Mouse (Mus musculus) liver, embryonic 13.5 days (tissue): ENCODE measurements at regions not wholly inside any gene's neighbourhood (a gene's known extent, or its start where the extent isn't known, plus 50 kb on each side); places are given as distances from the start of the nearest gene placed in this dataset.

Experiments used
- ATAC-seq: fragments of 200-750 bp; cut with Nextera tagmentation; 2 replicates; pipeline ENCODE4 v1.8.0; 2017; ENCODE audit warnings: low read depth, mild to moderate bottlenecking, moderate number of reproducible peaks, moderate library complexity
- DNase-seq: peaks from one replicate; pipeline ENCODE4 v3.0.0; 2022
- H3K27ac ChIP-seq: fragments of 300-500 bp; sonication (generic); 2 replicates; pipeline ENCODE4 v1.5.1; 2015; ENCODE audit warnings: moderate library complexity, mild to moderate bottlenecking, inconsistent platforms
- H3K27me3 ChIP-seq: fragments of 300-500 bp; sonication (generic); 2 replicates; pipeline ENCODE4 v1.6.1; 2015; ENCODE audit warnings: mild to moderate bottlenecking, inconsistent platforms
- H3K36me3 ChIP-seq: fragments of 300-500 bp; sonication (generic); 2 replicates; pipeline ENCODE4 v1.6.1; 2015; ENCODE audit warnings: mild to moderate bottlenecking, inconsistent platforms
- H3K4me1 ChIP-seq: fragments of 300-500 bp; sonication (generic); replicated peaks from 2 replicates; pipeline ENCODE4 v1.6.1; 2015; ENCODE audit warnings: inconsistent platforms
- H3K4me2 ChIP-seq: fragments of 300-500 bp; sonication (generic); 2 replicates; pipeline ENCODE4 v1.6.1; 2015; ENCODE audit warnings: inconsistent platforms, mild to moderate bottlenecking, moderate library complexity
- H3K4me3 ChIP-seq: fragments of 300-500 bp; sonication (generic); replicated peaks from 2 replicates; pipeline ENCODE4 v1.5.1; 2015; ENCODE audit warnings: mild to moderate bottlenecking, inconsistent platforms
- H3K9ac ChIP-seq: fragments of 300-500 bp; sonication (generic); 2 replicates; pipeline ENCODE4 v1.6.1; 2015; ENCODE audit warnings: mild to moderate bottlenecking, inconsistent platforms
- H3K9me3 ChIP-seq: fragments of 300-500 bp; sonication (generic); replicated peaks from 2 replicates; pipeline ENCODE4 v1.6.1; 2016; ENCODE audit warnings: inconsistent platforms
- WGBS: fragments of 180-500 bp; shearing (Covaris S2); methylation state at CpG from one replicate; pipeline ENCODE4 v1.1.7; 2015; ENCODE audit not compliant: insufficient replicate concordance; 5-methylcytosine and 5-hydroxymethylcytosine counted together

DNA sequence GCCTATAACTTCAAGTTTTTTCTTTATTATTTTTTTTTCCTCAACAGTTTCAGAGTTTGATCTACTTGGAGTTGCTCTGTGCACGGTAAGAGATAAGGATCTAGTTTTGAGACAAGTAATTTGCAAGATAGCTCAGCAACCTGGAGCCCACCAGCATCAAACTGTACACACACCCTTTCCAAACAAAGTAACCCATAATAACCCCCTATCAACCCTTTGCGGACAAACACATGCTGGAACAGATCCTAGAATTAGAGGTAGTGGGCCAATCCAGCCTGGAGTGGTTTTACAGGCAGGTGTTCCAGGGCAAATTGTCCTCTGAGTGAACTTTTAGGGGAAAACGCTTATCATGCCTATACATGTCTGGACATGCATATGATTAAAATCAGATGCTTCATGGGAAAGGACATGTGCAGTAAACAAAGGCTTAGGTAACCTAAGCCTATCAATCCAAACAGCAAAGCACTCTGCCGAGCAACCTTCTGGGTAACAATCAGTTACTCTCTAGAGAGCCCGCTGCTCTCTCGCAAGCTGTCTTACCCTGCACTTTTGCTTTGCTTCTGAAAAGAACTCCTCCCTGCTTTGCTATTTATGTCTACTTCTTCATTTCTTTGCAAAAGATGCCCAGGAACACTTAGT is 200.2 kb upstream of the Nabp1 start:
- H3K27ac ChIP-seq, result no peak overlapping the region

DNA sequence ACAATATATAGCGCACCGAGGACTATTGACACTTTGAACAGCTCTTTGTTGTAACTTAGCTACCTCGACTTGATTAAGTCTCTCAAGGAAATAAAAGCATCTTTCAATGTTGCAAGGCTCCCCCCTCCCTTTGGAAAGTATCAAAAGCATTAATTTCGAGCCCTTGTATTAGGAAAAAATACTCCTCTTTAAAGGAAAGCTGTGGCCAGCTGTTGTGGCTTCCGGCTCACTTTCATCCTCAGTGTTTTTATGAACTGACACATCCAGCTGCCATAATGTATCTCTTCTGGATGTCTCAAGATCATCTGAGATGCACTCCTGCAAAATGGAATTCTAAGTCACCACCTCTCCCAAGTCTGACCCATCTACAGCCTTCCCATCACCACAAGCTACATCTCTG is 199.6 kb upstream of the Nabp1 start:
- DNase-seq (no peak), ATAC-seq (no peak)
- H3K36me3 ChIP-seq, result no peaks in the 10 kb centered on the region
- no peaks in the 10 kb centered on the region for H3K27me3 ChIP-seq
- no peak overlapping the region for H3K4me2 ChIP-seq
- no peak overlapping the region for H3K27ac ChIP-seq
- H3K4me3 ChIP-seq, result no peak overlapping the region
- H3K4me1 ChIP-seq, result no peaks in the 10 kb centered on the region
- no peaks in the 10 kb centered on the region for H3K9me3 ChIP-seq
- 59% methylated on average over 5 of the region's 5 CpGs for WGBS
- H3K9ac ChIP-seq, result no peak overlapping the region

More for the DNA sequence above, 200.2 kb upstream of the Nabp1 start:
- Histone ChIP-seq H3K27me3 (no peaks in the 10 kb centered on the region), H3K9me3 (no peaks in the 10 kb centered on the region), H3K4me1 (no peaks in the 10 kb centered on the region), H3K9ac (no peak overlapping the region), H3K4me2 (no peak overlapping the region), H3K4me3 (no peak overlapping the region), H3K36me3 (no peaks in the 10 kb centered on the region)
- no peak for DNase-seq
- ATAC-seq, result no peak
- 64% methylated on average over 6 of the region's 6 CpGs for WGBS

DNA sequence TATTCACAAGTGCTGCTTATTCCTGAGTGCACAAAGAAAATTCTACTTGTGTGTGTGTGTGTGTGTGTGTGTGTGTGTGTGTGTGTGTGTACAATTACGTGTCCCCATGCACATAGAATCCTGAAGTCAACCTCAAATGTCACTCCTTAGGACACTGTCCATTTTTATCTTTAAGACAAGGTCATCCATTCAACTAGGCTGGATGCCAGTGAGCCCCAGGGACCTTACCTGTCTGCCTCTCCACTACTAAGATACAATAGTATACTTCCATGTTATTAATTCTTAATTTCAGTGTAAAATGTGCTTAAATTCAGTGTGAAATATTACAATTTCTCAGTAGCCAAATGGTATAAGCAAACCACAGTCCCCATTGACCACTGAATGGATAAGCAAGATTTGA is 193.5 kb upstream of the Nabp1 start:
- 60% methylated on average over 1 of the region's 1 CpGs for WGBS
- H3K4me1 ChIP-seq, result no peaks in the 10 kb centered on the region
- H3K36me3 ChIP-seq, result no peaks in the 10 kb centered on the region
- no peak overlapping the region for H3K4me3 ChIP-seq
- H3K27me3 ChIP-seq, result no peaks in the 10 kb centered on the region
- no peaks in the 10 kb centered on the region for H3K9me3 ChIP-seq
- H3K4me2 ChIP-seq, result no peak overlapping the region
- H3K9ac ChIP-seq, result no peak overlapping the region
- no peak for DNase-seq
- H3K27ac ChIP-seq, result no peak overlapping the region
- no peak for ATAC-seq

DNA sequence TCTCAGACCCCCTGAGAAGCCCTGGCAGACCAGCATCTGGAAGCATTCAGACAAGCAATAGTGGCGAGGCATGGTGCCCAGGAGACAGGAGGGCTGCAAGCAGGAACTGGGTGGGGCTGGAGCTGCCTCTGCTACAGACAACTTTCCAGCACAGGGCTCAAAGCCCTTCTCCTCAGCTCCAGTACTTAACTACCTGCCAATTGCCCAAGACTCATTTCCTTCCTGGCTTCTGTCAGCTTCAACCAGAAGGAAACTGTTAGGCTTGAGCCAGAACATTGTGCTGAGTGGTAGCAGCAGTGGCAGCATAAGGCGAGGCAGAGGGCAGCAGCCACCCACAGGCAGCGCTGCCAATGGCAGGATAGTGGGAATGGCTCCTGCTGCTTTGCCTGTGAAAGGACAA is 193.1 kb upstream of the Nabp1 start:
- DNase-seq (no peak), ATAC-seq (no peak)
- Histone ChIP-seq H3K36me3 (no peaks in the 10 kb centered on the region), H3K4me3 (no peak overlapping the region), H3K9ac (no peak overlapping the region), H3K27ac (no peak overlapping the region), H3K27me3 (no peaks in the 10 kb centered on the region), H3K9me3 (no peaks in the 10 kb centered on the region), H3K4me1 (no peaks in the 10 kb centered on the region), H3K4me2 (no peak overlapping the region)
- WGBS, result 24% methylated on average over 3 of the region's 3 CpGs

DNA sequence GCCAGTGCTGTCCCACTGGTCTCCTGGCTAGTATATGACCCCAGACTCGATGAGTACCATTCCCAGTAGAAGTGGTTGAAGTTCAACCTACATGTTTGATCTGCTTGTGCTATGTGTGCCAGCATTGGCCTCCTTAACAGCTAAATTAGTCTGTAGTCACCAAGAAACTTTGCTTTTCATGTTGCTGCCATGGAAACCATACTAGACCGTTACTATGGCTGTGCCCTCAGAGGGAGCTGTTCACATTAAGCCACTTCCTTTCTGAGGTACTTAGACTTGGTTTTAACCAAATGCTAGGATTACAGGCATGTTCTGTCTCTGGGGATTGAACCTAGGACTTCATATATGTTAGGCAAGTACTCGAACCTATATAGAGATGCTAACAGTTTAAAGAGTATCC is 191.8 kb upstream of the Nabp1 start:
- Histone ChIP-seq H3K4me2 (no peak overlapping the region), H3K27ac (no peak overlapping the region), H3K4me3 (no peak overlapping the region), H3K9me3 (no peaks in the 10 kb centered on the region), H3K9ac (no peak overlapping the region), H3K27me3 (no peaks in the 10 kb centered on the region), H3K4me1 (no peaks in the 10 kb centered on the region), H3K36me3 (no peaks in the 10 kb centered on the region)
- DNase-seq (no peak), ATAC-seq (no peak)
- WGBS, result 40% methylated on average over 3 of the region's 3 CpGs

DNA sequence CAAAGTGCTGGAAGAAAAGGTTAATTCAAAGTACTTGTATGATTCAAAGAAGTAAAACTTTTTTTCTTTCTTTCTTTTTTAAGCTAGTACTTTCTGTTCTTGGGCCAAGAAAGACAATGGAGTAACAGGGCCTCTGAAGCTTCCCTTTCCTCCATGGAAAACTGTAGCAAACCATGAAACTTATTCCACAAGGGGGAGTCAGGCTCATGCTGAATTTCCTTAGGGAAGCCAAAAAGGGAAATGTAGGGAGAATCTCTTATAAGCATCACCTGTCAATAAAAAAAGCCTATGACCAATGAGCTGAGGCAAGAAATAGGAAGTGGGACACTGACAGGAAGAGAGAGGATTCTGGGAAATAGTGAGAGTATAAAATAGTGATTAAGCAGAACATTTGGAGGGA is 190.7 kb upstream of the Nabp1 start:
- no peak for DNase-seq
- no peak overlapping the region for H3K4me2 ChIP-seq
- no peaks in the 10 kb centered on the region for H3K9me3 ChIP-seq

DNA sequence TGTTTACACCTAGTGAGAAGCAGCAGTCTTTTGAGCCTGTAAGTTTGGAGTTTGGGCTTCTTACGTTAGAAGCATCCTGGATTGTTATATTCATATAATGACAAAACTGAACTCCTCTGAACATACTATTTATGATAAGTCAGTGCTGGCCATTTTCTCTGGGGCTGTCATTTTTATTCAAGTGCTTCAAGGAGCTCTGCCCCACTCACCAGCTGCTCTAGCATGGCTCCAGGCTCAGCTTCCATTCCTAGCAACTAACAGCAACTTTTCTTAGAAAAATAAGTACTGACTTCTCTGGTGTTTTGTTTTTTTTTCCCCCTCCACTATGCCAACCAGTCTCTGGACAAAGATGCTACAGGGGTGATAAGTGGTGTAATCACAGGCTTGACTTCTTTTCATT is 182.3 kb upstream of the Nabp1 start:
- H3K27me3 ChIP-seq, result no peaks in the 10 kb centered on the region
- no peak overlapping the region for H3K9ac ChIP-seq
- 65% methylated on average over 1 of the region's 1 CpGs for WGBS

More for the DNA sequence above, 190.7 kb upstream of the Nabp1 start:
- Histone ChIP-seq H3K27ac (no peak overlapping the region), H3K27me3 (no peaks in the 10 kb centered on the region), H3K9ac (no peak overlapping the region), H3K4me3 (no peak overlapping the region), H3K4me1 (no peaks in the 10 kb centered on the region), H3K36me3 (no peaks in the 10 kb centered on the region)
- ATAC-seq, result no peak

DNA sequence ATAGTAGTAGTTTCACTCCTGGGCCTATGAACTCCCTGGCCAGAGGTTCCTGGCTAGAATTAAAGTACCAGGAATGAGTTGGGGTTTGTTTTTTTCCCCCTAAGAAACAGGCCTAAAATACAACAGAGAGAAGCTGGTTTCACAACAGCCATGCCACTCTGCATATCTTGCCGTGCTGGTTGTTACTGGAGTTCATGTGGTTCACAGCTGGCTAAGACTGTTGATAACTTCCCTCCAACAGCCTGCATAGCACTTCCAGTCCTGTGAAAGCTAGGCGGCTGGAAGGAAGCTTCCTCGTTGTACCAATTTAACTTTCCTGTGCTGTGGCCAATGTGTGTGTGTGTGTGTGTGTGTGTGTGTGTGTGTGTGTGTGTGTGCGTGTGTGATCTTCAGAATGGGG is 179.0 kb upstream of the Nabp1 start:
- Histone ChIP-seq H3K36me3 (no peaks in the 10 kb centered on the region), H3K4me2 (no peak overlapping the region), H3K9ac (no peak overlapping the region), H3K27ac (no peak overlapping the region), H3K4me3 (no peak overlapping the region), H3K4me1 (no peaks in the 10 kb centered on the region), H3K9me3 (no peaks in the 10 kb centered on the region), H3K27me3 (no peaks in the 10 kb centered on the region)
- ATAC-seq, result no peak
- DNase-seq, result no peak
- whole genome bisulfite sequencing, result 27% methylated on average over 4 of the region's 4 CpGs

More for the DNA sequence above, 182.3 kb upstream of the Nabp1 start:
- no peak overlapping the region for H3K27ac ChIP-seq
- ATAC-seq (no peak), DNase-seq (no peak)
- no peaks in the 10 kb centered on the region for H3K36me3 ChIP-seq
- H3K4me3 ChIP-seq, result no peak overlapping the region
- H3K4me1 ChIP-seq, result no peaks in the 10 kb centered on the region
- no peak overlapping the region for H3K4me2 ChIP-seq
- no peaks in the 10 kb centered on the region for H3K9me3 ChIP-seq

DNA sequence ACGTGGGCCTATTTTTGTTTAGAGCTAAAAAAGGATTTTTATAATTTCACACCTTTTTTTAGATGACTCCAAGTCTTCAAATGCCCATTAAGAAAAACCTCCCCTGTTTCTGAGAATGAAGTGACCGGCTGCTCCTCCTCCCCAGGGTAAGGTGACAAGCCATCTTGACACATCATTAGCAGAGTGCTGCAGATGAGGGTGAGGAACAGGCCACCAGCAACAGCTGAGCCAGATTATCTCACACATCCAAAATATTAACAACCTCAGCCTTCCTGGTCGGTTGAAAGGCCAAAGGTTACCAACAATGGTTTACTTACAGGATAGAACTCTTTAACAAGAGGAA is 172.4 kb upstream of the Nabp1 start:
- Histone ChIP-seq H3K9me3 (no peaks in the 10 kb centered on the region), H3K27me3 (no peaks in the 10 kb centered on the region), H3K27ac (no peak overlapping the region), H3K9ac (no peak overlapping the region), H3K4me2 (no peak overlapping the region), H3K4me3 (no peak overlapping the region), H3K36me3 (no peaks in the 10 kb centered on the region), H3K4me1 (no peaks in the 10 kb centered on the region)
- WGBS, result 38% methylated on average over 3 of the region's 3 CpGs
- no peak for ATAC-seq
- no peak for DNase-seq

DNA sequence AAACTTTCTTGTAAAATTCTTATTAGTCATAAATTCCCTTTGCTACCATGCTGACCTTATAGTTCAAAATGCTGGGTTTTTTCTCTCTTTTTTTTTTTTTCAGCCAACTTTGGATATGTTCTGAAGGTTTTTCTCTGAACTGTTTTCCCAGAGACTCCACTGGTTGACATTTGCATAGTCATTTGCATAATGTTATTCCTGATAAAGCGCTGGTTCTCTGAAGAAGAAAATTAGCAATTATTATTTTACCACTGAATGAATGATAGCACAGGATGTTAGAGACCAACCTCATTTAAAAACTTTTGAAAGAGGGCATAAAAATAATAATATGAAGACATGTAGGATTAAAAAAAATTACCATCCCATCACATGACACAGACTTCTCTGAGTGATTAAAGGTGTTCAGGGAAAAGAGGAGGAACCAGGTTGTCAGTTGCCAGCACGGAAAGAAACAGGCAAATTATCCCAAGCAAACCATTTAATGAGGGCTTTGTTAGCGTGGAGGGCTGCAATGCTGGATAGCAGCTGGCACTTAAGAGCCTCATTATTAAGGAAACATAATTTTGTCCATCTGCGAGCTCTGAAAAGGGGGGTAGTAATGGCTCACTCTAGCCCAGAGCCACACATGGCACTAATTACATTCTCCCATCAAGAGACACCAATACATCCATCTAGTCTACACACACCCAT is 171.9 kb upstream of the Nabp1 start:
- Histone ChIP-seq H3K27ac (no peak overlapping the region), H3K4me1 (no peaks in the 10 kb centered on the region), H3K4me2 (no peak overlapping the region), H3K9ac (no peak overlapping the region), H3K9me3 (no peaks in the 10 kb centered on the region), H3K36me3 (no peaks in the 10 kb centered on the region), H3K27me3 (no peaks in the 10 kb centered on the region), H3K4me3 (no peak overlapping the region)
- 45% methylated on average over 4 of the region's 4 CpGs for WGBS
- ATAC-seq (no peak), DNase-seq (no peak)

DNA sequence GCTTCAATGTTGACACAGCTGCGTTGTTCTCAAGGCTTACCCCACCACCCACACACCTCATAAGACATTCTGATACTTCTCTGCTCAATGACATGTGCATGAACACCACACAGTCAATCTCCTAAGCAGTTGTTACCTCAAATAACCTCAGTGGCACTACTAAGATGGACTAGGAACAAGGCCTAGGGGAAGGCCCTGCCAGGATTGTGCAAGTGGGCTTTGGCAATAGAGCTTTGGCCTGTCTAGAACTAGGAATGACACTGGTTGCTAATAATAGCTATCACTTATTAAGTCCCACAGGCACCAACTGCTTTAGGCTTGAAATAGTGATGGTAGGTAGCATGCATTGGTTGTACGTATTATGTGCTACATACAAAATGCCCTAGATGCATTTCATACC is 169.7 kb upstream of the Nabp1 start:
- no peaks in the 10 kb centered on the region for H3K9me3 ChIP-seq
- H3K27ac ChIP-seq, result no peak overlapping the region
- no peak overlapping the region for H3K4me3 ChIP-seq
- ATAC-seq, result no peak
- WGBS, result 69% methylated on average over 2 of the region's 2 CpGs
- no peaks in the 10 kb centered on the region for H3K27me3 ChIP-seq
- H3K4me1 ChIP-seq, result no peaks in the 10 kb centered on the region
- H3K9ac ChIP-seq, result no peak overlapping the region
- H3K36me3 ChIP-seq, result no peaks in the 10 kb centered on the region
- no peak for DNase-seq
- no peak overlapping the region for H3K4me2 ChIP-seq

DNA sequence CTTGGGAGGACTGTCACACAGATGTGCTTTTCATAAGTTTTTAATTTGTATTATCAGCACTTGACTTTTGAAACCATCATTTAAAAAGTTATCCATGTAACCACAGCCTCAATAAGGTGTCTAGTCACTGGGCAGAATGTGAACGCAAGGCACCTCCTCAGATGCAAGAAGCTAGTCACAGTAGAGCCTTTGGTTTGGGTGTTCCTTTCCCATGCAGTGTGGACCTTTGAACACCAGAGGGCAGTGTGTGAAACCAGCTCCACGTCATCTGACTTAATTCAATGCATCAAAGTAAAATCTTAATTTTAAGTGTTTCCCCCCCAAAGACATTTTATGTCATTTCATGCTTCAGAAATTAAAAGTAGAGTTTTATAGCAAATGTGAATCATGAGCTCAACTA is 166.2 kb upstream of the Nabp1 start:
- DNase-seq, result peak; percentile 32
- no peaks in the 10 kb centered on the region for H3K4me1 ChIP-seq
- no peak overlapping the region for H3K27ac ChIP-seq
- no peaks in the 10 kb centered on the region for H3K9me3 ChIP-seq
- no peaks in the 10 kb centered on the region for H3K36me3 ChIP-seq
- H3K27me3 ChIP-seq, result no peaks in the 10 kb centered on the region
- no peak for ATAC-seq
- H3K4me2 ChIP-seq, result no peak overlapping the region
- WGBS, result 30% methylated on average over 2 of the region's 2 CpGs
- no peak overlapping the region for H3K9ac ChIP-seq
- H3K4me3 ChIP-seq, result no peak overlapping the region
